Mouse (Mus musculus): ENCODE measurements around the gene B4galt5. TPM values are rescaled to one million over a fixed set of nuclear protein-coding genes. Genes with fewer than 3 reads are reported as not detected.
A peak's percentile ranks its signal among the peaks of the same experiment; 100 is the strongest.

The B4galt5 gene
- polyA plus RNA-seq, 1 experiment from 2014 or later, result 10.1 TPM

DNA sequence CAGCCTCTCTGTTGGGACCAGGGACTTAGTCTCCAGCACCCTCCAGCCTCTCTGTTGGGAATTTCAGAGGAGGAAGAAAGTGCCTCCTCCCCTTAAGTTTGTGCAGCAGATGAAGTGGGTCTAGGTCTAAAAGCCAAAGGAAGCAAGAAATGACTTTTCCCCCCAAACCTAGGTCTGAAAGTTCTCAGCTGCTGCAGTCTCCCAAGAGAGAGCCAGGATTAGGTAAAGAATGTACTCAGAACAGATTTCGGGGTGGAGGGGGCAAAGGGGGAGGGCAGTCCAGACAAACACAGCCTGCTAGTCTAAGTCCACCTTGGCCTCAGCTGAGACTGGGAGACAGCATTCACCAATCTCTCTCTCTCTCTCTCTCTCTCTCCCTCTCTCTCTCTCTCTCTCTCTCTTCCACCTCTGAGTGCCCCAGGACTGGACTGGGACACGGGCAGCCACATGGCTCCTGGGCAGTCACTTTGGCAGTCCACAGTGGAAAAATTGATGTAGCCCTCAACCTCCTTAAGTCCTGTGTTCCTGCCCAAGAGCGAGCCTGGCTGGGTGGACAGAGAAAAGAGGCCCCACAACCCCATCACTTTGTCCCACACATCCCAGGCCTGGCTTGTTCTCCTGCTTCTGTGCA is 96.8 kb downstream of the B4galt5 start:
- WGBS, result 34% methylated on average over 3 of the region's 3 CpGs
- ATAC-seq (ENCODE audit: low FRiP score, low read depth), result peak; percentile 4; the same call in 1 of the 2 replicates
- peak overlapping the region; percentile 64; the same call in 1 of the 2 replicates for H3K27ac ChIP-seq

GRCm38 (mm10) chr2:167250736-167251337 is 98.1 kb downstream of the B4galt5 start:
- ATAC-seq (ENCODE audit: low FRiP score, low read depth), result peak; percentile 62; the same call in 1 of the 2 replicates
- H3K27ac ChIP-seq, result peak overlapping the region; percentile 55; the same call in 1 of the 2 replicates
- H3K9ac ChIP-seq, result no peak overlapping the region
- no peaks in the 10 kb centered on the region for H3K9me3 ChIP-seq
- H3K27me3 ChIP-seq, result no peaks in the 10 kb centered on the region
- H3K4me2 ChIP-seq (replicated peaks), result peak overlapping the region; percentile 41
- peaks cover 35% of the 10 kb centered on the region for H3K4me1 ChIP-seq
- no peak overlapping the region for H3K4me3 ChIP-seq
- 22% methylated on average over 7 of the region's 7 CpGs for WGBS
- no peaks in the 10 kb centered on the region for H3K36me3 ChIP-seq

More for the DNA sequence above, 96.8 kb downstream of the B4galt5 start:
- Histone ChIP-seq H3K4me2 (replicated peaks) (0 out of 2 replicates have a peak overlapping the region, but pooled peaks have one; percentile 4), H3K27me3 (no peaks in the 10 kb centered on the region), H3K9ac (no peak overlapping the region), H3K4me1 (peaks cover 35% of the 10 kb centered on the region), H3K4me3 (no peak overlapping the region), H3K36me3 (no peaks in the 10 kb centered on the region), H3K9me3 (no peaks in the 10 kb centered on the region)

DNA sequence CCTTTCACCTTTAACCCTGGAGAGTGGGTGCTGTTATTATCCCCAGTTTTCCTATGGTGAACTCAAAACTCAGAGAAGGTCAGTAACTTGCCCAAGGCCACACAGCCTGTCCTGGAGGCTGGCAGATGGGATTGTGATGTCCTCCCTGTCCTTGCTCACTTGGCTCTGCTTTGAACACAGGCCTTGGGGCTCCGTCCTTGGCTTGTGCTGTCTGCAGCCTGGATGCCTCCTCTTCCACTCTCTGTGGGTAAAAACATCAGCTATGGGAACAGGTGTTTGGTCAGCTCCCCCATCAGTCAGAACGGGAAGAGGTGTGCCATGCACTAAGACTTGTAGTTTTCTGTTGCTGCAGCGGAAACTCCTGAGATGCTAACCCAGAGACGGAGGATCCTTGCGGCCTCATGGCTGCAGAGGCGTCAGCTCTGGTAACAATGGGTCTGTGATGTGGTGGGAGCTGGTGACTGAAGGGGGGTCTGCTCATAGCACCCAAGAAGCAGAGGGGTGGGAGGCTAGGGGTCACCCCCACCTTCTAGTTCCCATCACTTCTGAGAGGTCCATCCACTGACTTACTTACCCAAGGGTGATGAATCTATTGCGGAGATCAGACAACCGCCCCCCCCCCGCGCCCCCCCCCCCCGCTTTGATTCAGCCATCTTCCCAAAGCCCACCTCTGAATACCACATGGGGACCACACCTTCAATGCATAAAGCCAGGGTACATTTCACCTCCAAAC is 98.8 kb downstream of the B4galt5 start:
- no peak overlapping the region for H3K4me3 ChIP-seq
- peak; percentile 8; the same call in 1 of the 2 replicates for ATAC-seq (ENCODE audit: low FRiP score, low read depth)
- peak overlapping the region; percentile 15; the same call in 1 of the 2 replicates for H3K27ac ChIP-seq
- peaks cover 35% of the 10 kb centered on the region for H3K4me1 ChIP-seq
- H3K9me3 ChIP-seq, result no peaks in the 10 kb centered on the region
- 33% methylated on average over 11 of the region's 11 CpGs for WGBS
- 0 out of 2 replicates have a peak overlapping the region, but pooled peaks have one; percentile 14 for H3K4me2 ChIP-seq (replicated peaks)
- no peaks in the 10 kb centered on the region for H3K36me3 ChIP-seq
- H3K9ac ChIP-seq, result no peak overlapping the region
- H3K27me3 ChIP-seq, result no peaks in the 10 kb centered on the region

GRCm38 (mm10) chr2:167249591-167249990 is 99.4 kb downstream of the B4galt5 start:
- 42% methylated on average over 3 of the region's 3 CpGs for WGBS
- Histone ChIP-seq H3K4me3 (no peak overlapping the region), H3K27me3 (no peaks in the 10 kb centered on the region), H3K9ac (no peak overlapping the region), H3K27ac (no peak overlapping the region), H3K4me1 (peaks cover 35% of the 10 kb centered on the region), H3K36me3 (no peaks in the 10 kb centered on the region), H3K4me2 (replicated peaks) (no peak overlapping the region), H3K9me3 (no peaks in the 10 kb centered on the region)
- no peak for ATAC-seq (ENCODE audit: low FRiP score, low read depth)

Other genes starting within 250 kb of the B4galt5 start
- 0.84 and 1.0 TPM in 2 replicates for gene Kcnb1, start 159.0 kb downstream of the B4galt5 start, polyA plus RNA-seq (2015; fragmentation: Nextera tagmentation; extraction: Ambion mirVana)
- 27.2 and 30.5 TPM in 2 replicates for gene Ptgis, start 108.6 kb downstream of the B4galt5 start, polyA plus RNA-seq (2015; fragmentation: Nextera tagmentation; extraction: Ambion mirVana)
- gene Slc9a8, start 72.5 kb upstream of the B4galt5 start, polyA plus RNA-seq (2015; fragmentation: Nextera tagmentation; extraction: Ambion mirVana), result 23.2 and 23.8 TPM in 2 replicates
- gene Rnf114, start 143.5 kb upstream of the B4galt5 start, polyA plus RNA-seq (2015; fragmentation: Nextera tagmentation; extraction: Ambion mirVana), result 90.8 and 93.6 TPM in 2 replicates
- 13.4 and 14.5 TPM in 2 replicates for gene Spata2, start 143.7 kb upstream of the B4galt5 start, polyA plus RNA-seq (2015; fragmentation: Nextera tagmentation; extraction: Ambion mirVana)
- 72.6 and 76.0 TPM in 2 replicates for gene Snai1, start 189.0 kb upstream of the B4galt5 start, polyA plus RNA-seq (2015; fragmentation: Nextera tagmentation; extraction: Ambion mirVana)